Mouse (Mus musculus) splenic B cell, adult 2 months (primary cell): ENCODE measurements at regions not wholly inside any gene's neighbourhood (a gene's known extent, or its start where the extent isn't known, plus 50 kb on each side); places are given as distances from the start of the nearest gene placed in this dataset.

ENCODE experiments used
- DNase-seq: peaks from one replicate; pipeline ENCODE4 v3.0.0-alpha.2; 2011; ENCODE audit warnings: low read depth, low spot score
- H3K27me3 ChIP-seq: 2 replicates; pipeline ENCODE4 v1.6.1; 2012; ENCODE audit warnings: mild to moderate bottlenecking, low read length, moderate library complexity, mixed read lengths; ENCODE audit not compliant: control insufficient read depth, poor library complexity, insufficient read depth, severe bottlenecking
- H3K36me3 ChIP-seq: 2 replicates; pipeline ENCODE4 v1.6.1; 2012; ENCODE audit warnings: mild to moderate bottlenecking, low read length, moderate library complexity, mixed read lengths; ENCODE audit not compliant: control insufficient read depth, poor library complexity, insufficient read depth, severe bottlenecking

DNA sequence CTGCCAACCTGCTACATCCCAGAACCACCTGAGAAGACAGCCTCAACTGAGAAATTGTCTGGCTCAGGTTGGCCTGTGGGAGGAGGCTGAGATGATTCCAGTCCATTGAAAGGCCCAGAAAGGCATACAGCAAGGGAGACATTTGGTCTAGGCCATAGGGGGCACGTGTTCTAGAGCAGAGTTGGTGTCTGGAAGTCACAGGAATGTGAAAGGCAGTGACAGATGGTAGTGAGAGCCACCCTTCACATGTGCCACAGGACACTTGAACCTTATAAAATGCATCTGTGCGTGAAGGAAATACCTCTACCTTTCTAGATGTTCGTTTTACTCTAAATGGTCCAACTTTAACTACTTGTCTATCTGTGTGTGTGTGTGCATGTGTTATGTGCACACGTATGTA is 326.1 kb downstream of the Gm49356 start:
- no peaks in the 10 kb centered on the region for H3K36me3 ChIP-seq
- H3K27me3 ChIP-seq, result no peaks in the 10 kb centered on the region
- no peak for DNase-seq

DNA sequence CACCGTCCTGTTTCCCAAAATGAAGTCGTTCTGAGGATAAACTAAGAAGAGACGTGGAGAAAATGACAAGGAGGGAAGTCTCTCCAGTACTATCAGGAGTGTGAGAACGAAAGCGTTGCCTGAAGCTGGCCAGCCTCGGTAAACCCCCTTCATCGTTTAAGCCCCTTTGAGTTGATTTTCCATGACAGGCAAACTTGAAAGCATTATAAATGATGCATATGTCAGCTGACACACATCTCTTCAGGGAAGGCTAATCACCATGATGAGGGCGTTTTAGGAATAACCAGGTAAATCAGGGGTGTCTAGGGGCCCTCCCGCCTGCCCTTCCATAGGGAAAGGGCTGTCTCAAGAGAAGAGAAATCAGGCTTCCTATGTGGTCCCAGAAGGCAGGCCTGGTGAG is 328.4 kb downstream of the Gm49356 start:
- DNase-seq, result no peak
- Histone ChIP-seq H3K36me3 (no peaks in the 10 kb centered on the region), H3K27me3 (no peaks in the 10 kb centered on the region)

DNA sequence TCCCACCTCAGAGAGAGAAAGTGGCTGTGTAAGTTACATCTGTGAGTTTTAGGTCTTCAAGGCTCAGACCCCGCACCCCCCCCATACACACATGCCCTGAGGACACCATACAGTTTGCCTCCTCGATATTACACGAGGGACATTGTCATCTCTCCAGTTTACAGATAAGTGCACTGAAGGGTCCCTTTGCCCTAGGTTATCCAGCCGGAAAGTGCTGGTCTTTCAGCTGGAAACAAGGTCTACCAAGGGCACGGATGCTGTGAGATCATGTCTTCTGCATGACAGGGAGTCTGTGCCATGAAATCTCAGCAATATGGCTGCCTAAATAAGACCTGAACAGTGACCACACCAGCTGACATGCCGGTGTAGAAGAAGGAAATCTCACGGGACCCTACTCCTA is 329.8 kb downstream of the Gm49356 start:
- H3K27me3 ChIP-seq, result no peaks in the 10 kb centered on the region
- no peaks in the 10 kb centered on the region for H3K36me3 ChIP-seq
- no peak for DNase-seq

GRCm38 (mm10) chr15:59225637-59226036 is 336.5 kb downstream of the Gm49356 start:
- no peak for DNase-seq
- Histone ChIP-seq H3K27me3 (no peaks in the 10 kb centered on the region), H3K36me3 (no peaks in the 10 kb centered on the region)

- no peaks in the 10 kb centered on the region for H3K27me3 ChIP-seq
- no peak for DNase-seq
- H3K36me3 ChIP-seq, result no peaks in the 10 kb centered on the region
These were observed 338.2 kb downstream of the Gm49356 start for GRCm38 (mm10) chr15:59227293-59227692.

DNA sequence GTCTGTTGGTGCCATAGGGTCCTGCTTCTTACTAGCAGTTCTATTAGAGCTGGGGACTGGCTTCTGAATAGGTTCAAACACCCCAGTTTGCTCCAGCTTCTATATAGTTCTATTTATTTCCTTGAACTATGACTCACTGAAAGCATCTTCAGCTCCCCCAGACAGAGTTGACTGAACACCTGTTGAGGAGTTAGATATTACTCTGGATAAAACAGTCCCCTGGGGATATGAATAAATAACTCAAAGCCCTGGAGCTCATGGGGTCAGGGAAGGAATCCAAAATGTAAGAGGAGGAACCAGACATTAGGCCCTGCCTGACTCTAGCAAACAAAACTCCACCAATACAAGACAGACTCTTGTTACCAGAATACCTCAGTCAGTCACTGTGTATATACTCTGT is 341.4 kb downstream of the Gm49356 start:
- no peaks in the 10 kb centered on the region for H3K27me3 ChIP-seq
- no peak for DNase-seq
- no peaks in the 10 kb centered on the region for H3K36me3 ChIP-seq

DNA sequence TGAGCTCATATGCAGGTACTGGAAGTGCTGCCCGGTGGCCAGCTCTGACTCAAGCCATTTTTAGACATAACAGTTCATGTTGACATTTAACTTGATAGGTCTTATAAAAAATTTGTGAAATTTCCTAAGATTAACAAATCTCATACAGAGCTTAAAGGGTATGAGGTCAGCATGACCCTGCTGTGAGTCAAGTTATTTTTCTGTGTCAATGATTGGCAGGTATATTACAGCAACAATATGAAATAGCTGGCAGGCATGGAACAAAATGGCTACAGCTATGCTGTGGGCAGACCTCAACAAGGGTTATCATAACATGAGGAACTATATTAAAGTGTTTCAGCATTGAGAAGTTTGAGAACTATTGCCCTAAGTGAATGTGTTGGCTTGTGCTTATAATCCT is 342.6 kb downstream of the Gm49356 start:
- DNase-seq, result no peak
- no peaks in the 10 kb centered on the region for H3K36me3 ChIP-seq
- no peaks in the 10 kb centered on the region for H3K27me3 ChIP-seq

DNA sequence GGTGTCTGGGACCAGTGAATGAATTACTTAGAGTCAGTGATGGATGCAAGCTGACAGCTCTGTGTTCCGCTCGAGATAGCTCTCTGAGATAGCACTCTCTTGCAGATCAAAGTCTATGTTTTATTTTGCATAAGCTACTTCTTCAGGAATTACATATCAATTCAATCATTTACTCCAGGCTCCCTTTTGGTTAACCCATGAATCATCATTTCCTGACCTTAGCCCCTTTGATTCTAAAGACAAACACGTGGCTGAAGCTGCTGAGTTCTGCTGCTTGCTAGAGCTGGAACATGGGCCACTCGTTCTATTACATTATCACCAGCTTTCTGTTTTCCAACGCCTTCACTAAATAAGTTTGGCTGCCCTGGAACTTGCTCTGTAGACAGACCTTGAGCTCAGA is 343.2 kb downstream of the Gm49356 start:
- Histone ChIP-seq H3K27me3 (no peaks in the 10 kb centered on the region), H3K36me3 (no peaks in the 10 kb centered on the region)
- no peak for DNase-seq

DNA sequence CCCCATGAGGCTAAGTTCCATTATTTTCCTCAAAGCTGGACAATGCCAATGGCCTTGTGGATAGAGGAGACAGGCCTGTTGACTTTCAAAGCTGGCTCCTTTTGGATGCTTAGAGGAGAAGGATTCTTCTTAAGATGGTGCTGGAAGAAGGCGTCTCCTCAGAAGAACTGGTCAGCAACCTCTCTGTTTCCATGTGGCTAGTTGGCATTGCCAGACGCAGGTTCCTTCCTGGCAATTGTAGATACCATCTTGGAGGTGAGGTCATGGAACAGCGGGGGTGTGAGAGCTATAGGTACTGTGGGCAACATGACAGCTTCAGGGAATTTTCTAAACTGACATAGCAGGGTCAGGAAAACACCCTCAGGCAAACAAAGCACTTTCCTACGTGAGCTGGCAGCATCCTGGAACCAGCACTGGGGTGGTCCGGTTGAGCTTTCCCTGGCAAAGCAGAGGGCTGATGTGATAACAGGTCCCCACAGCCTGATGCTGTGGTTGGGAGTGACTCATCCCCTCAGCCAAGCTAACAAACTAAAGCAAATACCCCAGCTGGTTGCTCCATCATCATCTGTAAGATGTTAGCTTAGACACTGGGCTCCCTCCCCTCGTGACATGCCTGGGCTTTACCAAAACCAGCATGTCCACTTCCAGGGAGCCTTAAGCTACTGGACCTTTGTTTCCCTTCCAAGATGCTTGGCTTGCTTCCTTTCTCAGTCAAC is 348.5 kb downstream of the Gm49356 start:
- no peak for DNase-seq
- Histone ChIP-seq H3K27me3 (no peaks in the 10 kb centered on the region), H3K36me3 (no peaks in the 10 kb centered on the region)

GRCm38 (mm10) chr15:59241752-59242151 is 352.7 kb downstream of the Gm49356 start:
- no peaks in the 10 kb centered on the region for H3K36me3 ChIP-seq
- no peak for DNase-seq
- no peaks in the 10 kb centered on the region for H3K27me3 ChIP-seq

GRCm38 (mm10) chr15:59245927-59246649 is 357.0 kb downstream of the Gm49356 start:
- H3K27me3 ChIP-seq, result no peaks in the 10 kb centered on the region
- no peak for DNase-seq

GRCm38 (mm10) chr15:59248477-59249260 is 359.6 kb downstream of the Gm49356 start:
- DNase-seq, result peak; percentile 46
- Histone ChIP-seq H3K27me3 (no peaks in the 10 kb centered on the region), H3K36me3 (no peaks in the 10 kb centered on the region)

More at GRCm38 (mm10) chr15:59245927-59246649, 357.0 kb downstream of the Gm49356 start:
- H3K36me3 ChIP-seq, result no peaks in the 10 kb centered on the region

- H3K27me3 ChIP-seq, result no peaks in the 10 kb centered on the region
- DNase-seq, result no peak
- no peaks in the 10 kb centered on the region for H3K36me3 ChIP-seq
These were observed 372.3 kb downstream of the Gm49356 start for GRCm38 (mm10) chr15:59261380-59261779.

- H3K27me3 ChIP-seq, result no peaks in the 10 kb centered on the region
- no peak for DNase-seq
- no peaks in the 10 kb centered on the region for H3K36me3 ChIP-seq
These were observed 373.3 kb downstream of the Gm49356 start for GRCm38 (mm10) chr15:59262380-59262779.
